ENCODE assay signal across 8 mouse cellular contexts in the genomic region with DNA sequence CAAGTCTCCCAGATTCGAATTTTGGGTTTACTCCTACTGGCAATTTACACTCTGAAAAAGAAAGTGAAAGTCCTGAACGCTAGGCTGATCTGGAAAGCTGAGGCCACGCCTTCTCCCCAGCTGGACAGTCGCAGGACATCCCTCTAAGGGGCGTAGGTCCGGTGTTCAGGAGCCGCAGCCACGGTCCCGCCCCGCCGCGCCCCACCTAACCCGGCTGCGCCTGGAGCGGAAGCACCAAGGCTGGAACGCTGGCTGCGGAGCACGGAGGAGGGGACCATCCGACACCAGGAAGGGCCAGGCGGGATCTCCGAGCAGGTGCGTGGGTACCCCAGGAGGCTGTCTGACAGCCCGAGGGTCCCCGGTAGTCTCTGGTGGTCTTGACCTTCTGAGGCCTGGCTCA. TPM values are rescaled to one million over a fixed set of nuclear protein-coding genes. Genes with fewer than 3 reads are reported as not detected.
DNase-seq lines count a peak whose midpoint lies in the region; ATAC-seq and TF ChIP-seq lines count a peak whose summit lies in the region.

A gene (minus strand): TSS at position 10 of the 400 bp plus-strand sequence.
A gene (plus strand): TSS at position 204 of the 400 bp plus-strand sequence.

- ATAC-seq in heart, embryonic 12.5 days (ENCODE audit: insufficient number of reproducible peaks, low FRiP score): peak; percentile 89
- ATAC-seq in kidney, postnatal 0 days (replicated peaks; ENCODE audit: low FRiP score, low read depth): peak; percentile 87
- ATAC-seq in liver, embryonic 12.5 days: peak; percentile 86
- peak; percentile 84 for ATAC-seq in stomach, embryonic 14.5 days (ENCODE audit: insufficient number of reproducible peaks, insufficient read depth, low FRiP score, low read depth)

- peak within 1 kb of the TSS; percentile 76 for H3K4me3 ChIP-seq in erythroblast, embryonic 14.5 days (replicated peaks)
- H3K4me3 ChIP-seq in heart, embryonic 12.5 days: peak within 1 kb of the TSS; percentile 62
- peak within 1 kb of the TSS; percentile 68 for H3K4me3 ChIP-seq in kidney, postnatal 0 days (replicated peaks; ENCODE audit: low read depth, low read length)
- peak within 1 kb of the TSS; percentile 72 for H3K4me3 ChIP-seq in liver, embryonic 12.5 days
- peak within 1 kb of the TSS; percentile 57 for H3K4me3 ChIP-seq in stomach, embryonic 14.5 days (ENCODE audit: low read depth, low read length)

- no peaks in the 10 kb centered on the region for H3K27me3 ChIP-seq in erythroblast, embryonic 14.5 days (ENCODE audit: control insufficient read depth)
- H3K27me3 ChIP-seq in heart, embryonic 12.5 days (replicated peaks): no peaks in the 10 kb centered on the region
- no peaks in the 10 kb centered on the region for H3K27me3 ChIP-seq in kidney, postnatal 0 days (ENCODE audit: insufficient read depth, low read length)
- no peaks in the 10 kb centered on the region for H3K27me3 ChIP-seq in liver, embryonic 12.5 days (replicated peaks)
- H3K27me3 ChIP-seq in stomach, embryonic 14.5 days (ENCODE audit: control insufficient read depth, insufficient read depth, low read length): no peaks in the 10 kb centered on the region

- peak within 1 kb of the TSS; percentile 8; the same call in 1 of the 2 replicates for H3K27ac ChIP-seq in heart, embryonic 12.5 days (ENCODE audit: poor library complexity, severe bottlenecking)
- peak within 1 kb of the TSS; percentile 79 for H3K27ac ChIP-seq in kidney, postnatal 0 days
- peak within 1 kb of the TSS; percentile 61 for H3K27ac ChIP-seq in liver, embryonic 12.5 days
- no peak within 1 kb of the TSS; the same call in 1 of the 2 replicates for H3K27ac ChIP-seq in stomach, embryonic 14.5 days (ENCODE audit: low read length)

- H3K36me3 ChIP-seq in erythroblast, embryonic 14.5 days (ENCODE audit: control insufficient read depth): no peaks in the 10 kb centered on the region; the same call in 1 of the 2 replicates
- H3K36me3 ChIP-seq in heart, embryonic 12.5 days: peaks cover 6% of the 10 kb centered on the region; the same call in 1 of the 2 replicates
- no peaks in the 10 kb centered on the region for H3K36me3 ChIP-seq in kidney, postnatal 0 days (ENCODE audit: insufficient read depth, low read length)
- H3K36me3 ChIP-seq in liver, embryonic 12.5 days: no peaks in the 10 kb centered on the region
- no peaks in the 10 kb centered on the region for H3K36me3 ChIP-seq in stomach, embryonic 14.5 days (ENCODE audit: control insufficient read depth, insufficient read depth, low read length)

- H3K9me3 ChIP-seq in erythroblast, embryonic 14.5 days (ENCODE audit: control insufficient read depth, low read length): no peaks in the 10 kb centered on the region
- H3K9me3 ChIP-seq in heart, embryonic 12.5 days (replicated peaks): no peaks in the 10 kb centered on the region
- no peaks in the 10 kb centered on the region for H3K9me3 ChIP-seq in kidney, postnatal 0 days (replicated peaks; ENCODE audit: low read length)
- no peaks in the 10 kb centered on the region for H3K9me3 ChIP-seq in liver, embryonic 12.5 days (replicated peaks)
- no peaks in the 10 kb centered on the region for H3K9me3 ChIP-seq in stomach, embryonic 14.5 days (ENCODE audit: control insufficient read depth, low read depth, low read length)

- H3K4me1 ChIP-seq in erythroblast, embryonic 14.5 days (ENCODE audit: control insufficient read depth): peaks cover 41% of the 10 kb centered on the region
- peaks cover 16% of the 10 kb centered on the region for H3K4me1 ChIP-seq in heart, embryonic 12.5 days (replicated peaks)
- H3K4me1 ChIP-seq in kidney, postnatal 0 days (replicated peaks; ENCODE audit: insufficient read depth, low read length): peaks cover 5% of the 10 kb centered on the region; the same call in 1 of the 2 replicates
- H3K4me1 ChIP-seq in liver, embryonic 12.5 days: peaks cover 32% of the 10 kb centered on the region
- H3K4me1 ChIP-seq in stomach, embryonic 14.5 days (ENCODE audit: control insufficient read depth, insufficient read depth, low read length): no peaks in the 10 kb centered on the region

- peak; percentile 10; the same call in 1 of the 2 replicates for TF ChIP-seq CTCF in kidney, postnatal 0 days (IDR thresholded peaks at IDR 0.05; ENCODE audit: low read depth)

- peak within 1 kb of the TSS; percentile 71 for H3K4me2 ChIP-seq in heart, embryonic 12.5 days
- peak within 1 kb of the TSS; percentile 76 for H3K4me2 ChIP-seq in kidney, postnatal 0 days (ENCODE audit: low read length)
- H3K4me2 ChIP-seq in liver, embryonic 12.5 days: peak within 1 kb of the TSS; percentile 87
- H3K4me2 ChIP-seq in stomach, embryonic 14.5 days (replicated peaks; ENCODE audit: low read depth, low read length): peak within 1 kb of the TSS; percentile 71

- WGBS in heart, embryonic 12.5 days: under 1% methylated on average over 24 of the region's 24 CpGs
- WGBS in kidney, postnatal 0 days: 1% methylated on average over 24 of the region's 24 CpGs
- under 1% methylated on average over 24 of the region's 24 CpGs for WGBS in liver, embryonic 12.5 days (ENCODE audit: insufficient replicate concordance)
- WGBS in stomach, embryonic 14.5 days: under 1% methylated on average over 24 of the region's 24 CpGs

- H3K9ac ChIP-seq in heart, embryonic 12.5 days: peak within 1 kb of the TSS; percentile 69
- peak within 1 kb of the TSS; percentile 74 for H3K9ac ChIP-seq in kidney, postnatal 0 days (ENCODE audit: low read depth, low read length)
- H3K9ac ChIP-seq in liver, embryonic 12.5 days: peak within 1 kb of the TSS; percentile 75
- peak within 1 kb of the TSS; percentile 40 for H3K9ac ChIP-seq in stomach, embryonic 14.5 days (replicated peaks; ENCODE audit: low read depth, low read length)

- peak; percentile 80 to 82 for DNase-seq in B cell, adult 2 months
- DNase-seq in brain, adult 2 months (ENCODE audit: low read depth, low spot score): peak; percentile 84
- peak; percentile 95 for DNase-seq in kidney, postnatal 0 days (ENCODE audit: low spot score)
- peak; percentile 78 for DNase-seq in naive thymus-derived CD4-positive, alpha-beta T cell, adult 2 months (ENCODE audit: low read depth)

RNA-seq across cellular contexts. Expression of the first gene that starts in this region (rescaled TPM):
- 0.28 and 0.39 TPM in 2 replicates for polyA plus RNA-seq in erythroblast, embryonic 14.5 days (2012)
- polyA plus RNA-seq in heart, embryonic 12.5 days (2016; fragmentation: Nextera tagmentation; extraction: Ambion mirVana): 10.7 and 12.8 TPM in 2 replicates
- polyA plus RNA-seq in kidney, postnatal 0 days (2015; fragmentation: Nextera tagmentation; extraction: Ambion mirVana): 6.9 and 7.2 TPM in 2 replicates
- polyA plus RNA-seq in liver, embryonic 12.5 days (2016; fragmentation: Nextera tagmentation; extraction: Ambion mirVana): 6.2 and 7.2 TPM in 2 replicates
- 8.9 and 9.4 TPM in 2 replicates for polyA plus RNA-seq in stomach, embryonic 14.5 days (2014; fragmentation: Nextera tagmentation; extraction: Ambion mirVana)

RNA-seq across cellular contexts. Expression of the second gene that starts in this region (rescaled TPM):
- 0.01 TPM in 2 replicates for polyA plus RNA-seq in erythroblast, embryonic 14.5 days (2012)
- polyA plus RNA-seq in heart, embryonic 12.5 days (2016; fragmentation: Nextera tagmentation; extraction: Ambion mirVana): 9.9 and 12.3 TPM in 2 replicates
- polyA plus RNA-seq in kidney, postnatal 0 days (2015; fragmentation: Nextera tagmentation; extraction: Ambion mirVana): 8.2 TPM in 2 replicates
- polyA plus RNA-seq in liver, embryonic 12.5 days (2016; fragmentation: Nextera tagmentation; extraction: Ambion mirVana): 1.7 and 2.8 TPM in 2 replicates
- 7.8 and 10.1 TPM in 2 replicates for polyA plus RNA-seq in stomach, embryonic 14.5 days (2014; fragmentation: Nextera tagmentation; extraction: Ambion mirVana)
